Mouse (Mus musculus) embryonic facial prominence, embryonic 12.5 days (tissue): ENCODE results near the gene Pdlim7. TPM values are rescaled to one million over a fixed set of nuclear protein-coding genes. Genes with fewer than 3 reads are reported as not detected.

Experiments used
- ATAC-seq: fragments of 200-750 bp; cut with Nextera tagmentation; 2 replicates; pipeline ENCODE4 v1.8.0; 2017; ENCODE audit not compliant: insufficient number of reproducible peaks, insufficient read depth, low FRiP score, low TSS enrichment
- H3K27ac ChIP-seq: fragments of 300-500 bp; sonication (generic); 2 replicates; pipeline ENCODE4 v1.5.1; 2016; ENCODE audit warnings: mild to moderate bottlenecking
- H3K27me3 ChIP-seq: fragments of 300-500 bp; sonication (generic); 2 replicates; pipeline ENCODE4 v1.6.1; 2016; ENCODE audit warnings: mild to moderate bottlenecking, moderate library complexity
- H3K36me3 ChIP-seq: fragments of 300-500 bp; sonication (generic); 2 replicates; pipeline ENCODE4 v1.6.1; 2016; ENCODE audit warnings: mild to moderate bottlenecking
- H3K4me1 ChIP-seq: fragments of 300-500 bp; sonication (generic); 2 replicates; pipeline ENCODE4 v1.6.1; 2016
- H3K4me2 ChIP-seq: fragments of 300-500 bp; sonication (generic); replicated peaks from 2 replicates; pipeline ENCODE4 v1.6.1; 2016; ENCODE audit warnings: mild to moderate bottlenecking, moderate library complexity
- H3K4me3 ChIP-seq: fragments of 300-500 bp; sonication (generic); 2 replicates; pipeline ENCODE4 v1.5.1; 2016; ENCODE audit warnings: mild to moderate bottlenecking
- H3K9ac ChIP-seq: fragments of 300-500 bp; sonication (generic); 2 replicates; pipeline ENCODE4 v1.6.1; 2016; ENCODE audit warnings: mild to moderate bottlenecking, moderate library complexity
- H3K9me3 ChIP-seq: fragments of 300-500 bp; sonication (generic); 2 replicates; pipeline ENCODE4 v1.6.1; 2016; ENCODE audit warnings: mild to moderate bottlenecking, moderate library complexity
- WGBS: fragments of 180-500 bp; shearing (Covaris S2); methylation state at CpG from one replicate; pipeline ENCODE4 v1.1.7; 2016; 5-methylcytosine and 5-hydroxymethylcytosine counted together
- polyA plus RNA-seq: library from polyadenylated mRNA; unstranded; fragments of >200 nt; fragmentation: Nextera tagmentation; extraction: Ambion mirVana; gene quantifications from 2 replicates; pipeline ENCODE4 v1.2.1, GENCODE M21; 2016

Gene Pdlim7
- polyA plus RNA-seq, 1 experiment from 2014 or later = 172 TPM

DNA sequence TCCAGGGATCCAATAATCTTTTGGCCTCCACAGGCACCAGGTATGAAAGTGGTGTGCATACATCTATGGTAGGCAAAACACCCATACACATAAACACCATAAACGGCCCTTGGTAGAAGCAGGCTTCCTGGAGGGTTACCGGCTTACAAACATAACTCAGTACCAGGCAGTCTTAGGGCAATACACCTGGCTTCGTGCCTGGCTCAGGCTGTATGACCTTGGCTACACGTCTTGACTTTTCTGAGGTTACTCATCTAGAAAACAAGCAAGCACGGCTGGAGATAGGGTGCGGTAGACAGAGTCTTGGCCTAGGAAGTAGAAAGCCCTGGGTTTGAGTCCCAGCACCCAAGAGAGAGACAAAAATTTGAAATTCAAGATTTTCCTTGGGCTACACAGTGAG lies 16.8 kb downstream of the Pdlim7 start:
- no peaks in the 10 kb centered on the region for H3K9me3 ChIP-seq
- H3K36me3 ChIP-seq = peaks cover 40% of the 10 kb centered on the region
- WGBS = 84% methylated on average over 6 of the region's 6 CpGs
- H3K4me1 ChIP-seq = peaks cover 20% of the 10 kb centered on the region
- H3K27ac ChIP-seq = no peak overlapping the region
- no peaks in the 10 kb centered on the region for H3K27me3 ChIP-seq
- ATAC-seq = no peak
- H3K9ac ChIP-seq = no peak overlapping the region
- H3K4me3 ChIP-seq = no peak overlapping the region
- no peak overlapping the region for H3K4me2 ChIP-seq

DNA sequence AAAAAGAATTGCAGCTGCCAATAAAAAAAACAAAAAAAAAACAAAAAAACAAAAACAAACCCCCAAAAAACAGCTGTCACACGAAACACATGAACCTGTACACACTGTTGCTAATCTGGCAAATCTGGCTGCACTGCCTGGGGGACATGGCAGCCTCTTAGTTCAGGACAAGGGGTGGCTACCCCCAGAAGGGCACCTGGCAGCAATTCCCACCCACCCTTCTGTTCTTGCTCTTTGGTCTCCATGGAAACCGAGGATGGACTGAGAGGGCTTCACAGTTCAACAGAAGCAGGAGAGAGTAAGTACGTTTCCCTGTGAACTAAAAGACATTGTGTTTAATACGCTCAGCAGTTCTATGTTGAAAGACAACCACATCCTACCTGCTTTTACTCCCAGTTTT lies 17.8 kb downstream of the Pdlim7 start:
- H3K4me2 ChIP-seq = no peak overlapping the region

DNA sequence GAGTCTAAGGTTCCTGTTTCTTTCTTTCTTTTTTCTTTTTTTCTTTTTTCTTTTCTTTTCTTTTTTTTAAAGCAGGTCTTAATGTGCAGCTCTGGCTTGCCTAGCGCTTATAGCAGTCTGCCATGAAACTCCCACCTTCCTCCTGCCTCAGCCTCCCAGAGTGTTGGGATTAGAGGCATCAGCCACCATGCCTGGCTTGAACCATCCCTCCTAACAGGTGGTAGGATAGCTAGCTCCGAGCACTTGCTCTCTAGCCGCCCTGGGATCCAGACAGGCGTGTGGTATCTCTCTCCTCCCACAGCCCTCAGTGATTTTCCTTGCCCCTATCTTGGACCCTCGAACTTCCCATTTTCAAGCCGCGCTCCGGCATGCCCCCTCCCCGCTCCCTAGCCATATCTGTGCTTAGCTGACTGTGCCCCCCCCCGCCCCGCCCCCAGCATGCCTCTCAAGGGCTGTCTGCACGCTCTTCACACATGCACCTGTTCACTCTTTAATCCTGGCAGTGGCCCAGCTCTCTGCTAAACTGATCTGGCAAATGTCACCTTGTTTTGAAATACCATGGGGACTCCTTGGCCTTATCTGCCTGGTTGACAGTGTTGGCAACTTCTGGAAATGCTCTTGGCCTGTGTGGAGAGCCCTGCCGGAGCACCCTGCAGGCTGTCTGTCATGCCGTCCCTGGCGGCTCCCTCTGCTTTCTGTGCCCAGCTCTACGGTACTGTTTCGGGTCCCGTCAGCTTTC lies 18.4 kb downstream of the Pdlim7 start:
- H3K9me3 ChIP-seq = no peaks in the 10 kb centered on the region
- peaks cover 26% of the 10 kb centered on the region for H3K36me3 ChIP-seq
- H3K9ac ChIP-seq = no peak overlapping the region
- H3K27ac ChIP-seq = no peak overlapping the region
- no peak for ATAC-seq
- 30% methylated on average over 18 of the region's 18 CpGs for WGBS
- H3K27me3 ChIP-seq = no peaks in the 10 kb centered on the region
- no peak overlapping the region for H3K4me2 ChIP-seq
- H3K4me1 ChIP-seq = peaks cover 20% of the 10 kb centered on the region
- no peak overlapping the region for H3K4me3 ChIP-seq

More for the DNA sequence above, 17.8 kb downstream of the Pdlim7 start:
- H3K27me3 ChIP-seq = no peaks in the 10 kb centered on the region
- H3K36me3 ChIP-seq = peaks cover 32% of the 10 kb centered on the region
- ATAC-seq = no peak
- H3K9ac ChIP-seq = no peak overlapping the region
- peaks cover 20% of the 10 kb centered on the region for H3K4me1 ChIP-seq
- no peak overlapping the region for H3K4me3 ChIP-seq
- 33% methylated on average over 4 of the region's 4 CpGs for WGBS
- H3K27ac ChIP-seq = no peak overlapping the region
- H3K9me3 ChIP-seq = no peaks in the 10 kb centered on the region

- Histone ChIP-seq H3K4me2 (no peak overlapping the region), H3K4me1 (peaks cover 20% of the 10 kb centered on the region), H3K27me3 (no peaks in the 10 kb centered on the region), H3K27ac (no peak overlapping the region), H3K36me3 (peaks cover 22% of the 10 kb centered on the region), H3K9ac (0 out of 2 replicates have a peak overlapping the region, but pooled peaks have one; percentile 15), H3K9me3 (no peaks in the 10 kb centered on the region), H3K4me3 (no peak overlapping the region)
- no peak for ATAC-seq
- 30% methylated on average over 2 of the region's 2 CpGs for WGBS
These were observed 19.2 kb downstream of the Pdlim7 start for GRCm38 (mm10) chr13:55494257-55494656.

DNA sequence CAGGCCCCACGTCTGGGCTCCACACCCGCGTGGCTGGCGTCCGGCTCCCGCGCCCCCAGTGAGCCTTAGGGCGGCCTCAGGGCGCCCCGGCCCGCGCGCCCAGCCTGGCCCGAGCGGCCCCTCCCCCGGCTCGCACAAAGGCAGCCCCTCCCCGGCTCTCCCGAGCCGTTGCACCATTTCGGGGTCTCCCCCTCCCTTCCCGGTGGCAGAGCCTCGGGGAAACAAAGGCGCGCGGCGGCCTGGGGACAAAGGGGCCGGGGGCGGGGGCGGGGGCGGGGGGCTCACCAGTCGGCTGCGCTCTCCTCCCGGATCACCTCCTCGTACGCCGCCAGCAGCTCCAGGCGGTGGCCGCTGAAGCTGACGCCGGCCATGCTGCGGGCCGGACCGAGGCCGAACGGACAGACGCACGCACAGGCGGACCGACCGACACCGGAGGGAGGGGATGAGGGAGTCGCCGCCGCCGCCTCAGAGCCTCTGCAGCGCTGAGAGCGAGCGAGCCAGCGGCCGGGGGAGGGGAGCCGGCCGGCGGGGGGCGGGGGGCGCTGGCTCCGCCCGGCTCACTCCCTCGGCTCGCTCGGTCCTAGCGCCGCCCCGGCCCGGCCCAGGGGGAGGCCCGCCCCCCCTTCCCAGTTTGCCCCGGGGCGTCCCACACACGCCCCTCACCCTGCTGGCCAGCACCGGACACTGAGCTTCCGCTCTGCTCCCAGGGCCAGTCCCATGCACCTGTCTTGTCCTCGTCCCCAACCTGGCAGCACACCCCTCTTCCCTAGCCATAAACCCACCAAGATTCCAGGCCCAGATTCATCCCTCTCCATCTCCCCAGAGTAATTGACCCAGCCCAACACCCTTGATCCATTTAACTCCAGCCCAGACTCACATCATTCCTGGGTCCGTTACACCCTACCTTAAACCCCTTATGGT lies 25.6 kb downstream of the Pdlim7 start, which contains the start of gene Dbn1:
Dbn1 (minus strand) TSS at position 534 of the 921 bp plus-strand sequence.
- no peaks in the 10 kb centered on the region for H3K27me3 ChIP-seq
- WGBS = 1% methylated on average over 33 of the region's 83 CpGs
- H3K4me1 ChIP-seq = peaks cover 42% of the 10 kb centered on the region
- peak; percentile 68 for ATAC-seq
- H3K9ac ChIP-seq = peak within 1 kb of the TSS; percentile 98
- H3K36me3 ChIP-seq = peaks cover 13% of the 10 kb centered on the region
- H3K9me3 ChIP-seq = no peaks in the 10 kb centered on the region
- peak within 1 kb of the TSS; percentile 96 for H3K27ac ChIP-seq
- H3K4me3 ChIP-seq = peak within 1 kb of the TSS; percentile 85
- H3K4me2 ChIP-seq = peak within 1 kb of the TSS; percentile 95

DNA sequence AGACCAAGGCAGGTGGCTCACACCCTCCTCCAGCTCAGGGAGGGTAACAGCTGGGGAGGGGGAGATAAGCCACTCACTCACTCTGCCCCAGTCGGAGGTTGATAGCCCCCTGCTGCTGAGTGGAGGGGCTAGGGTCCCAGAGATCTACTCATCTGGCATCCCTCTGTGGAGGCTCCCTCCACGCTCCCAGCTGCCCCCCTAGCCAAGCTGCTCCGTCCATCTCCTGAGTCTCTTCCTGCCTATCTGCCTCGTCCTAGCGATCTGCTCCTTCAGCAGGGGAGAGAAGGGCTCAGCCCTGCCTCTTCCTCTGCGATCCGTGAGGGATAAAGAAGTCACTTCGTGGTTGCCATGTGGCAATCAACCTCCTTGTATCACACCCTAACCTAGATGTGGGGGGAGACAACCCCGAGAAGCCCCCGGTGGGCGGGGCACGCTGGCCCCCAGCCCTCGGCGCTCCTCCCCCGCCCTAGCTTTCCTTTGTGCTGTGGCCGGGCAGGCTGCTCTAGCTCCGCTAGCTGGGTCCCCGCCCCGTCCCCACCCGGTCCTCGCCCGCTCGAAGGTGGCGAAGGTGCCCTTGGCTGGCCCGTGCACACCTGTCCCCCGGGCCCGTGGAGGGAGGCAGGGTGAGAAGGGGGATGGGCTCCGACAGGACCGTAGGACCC lies 26.4 kb downstream of the Pdlim7 start:
- Histone ChIP-seq H3K9ac (peak overlapping the region; percentile 98), H3K27ac (peak overlapping the region; percentile 96), H3K9me3 (no peaks in the 10 kb centered on the region), H3K36me3 (peaks cover 21% of the 10 kb centered on the region), H3K27me3 (no peaks in the 10 kb centered on the region), H3K4me3 (peak overlapping the region; percentile 85), H3K4me2 (peak overlapping the region; percentile 95), H3K4me1 (peaks cover 43% of the 10 kb centered on the region)
- peak; percentile 28; the same call in 1 of the 2 replicates for ATAC-seq
- WGBS = under 1% methylated on average over 26 of the region's 29 CpGs

DNA sequence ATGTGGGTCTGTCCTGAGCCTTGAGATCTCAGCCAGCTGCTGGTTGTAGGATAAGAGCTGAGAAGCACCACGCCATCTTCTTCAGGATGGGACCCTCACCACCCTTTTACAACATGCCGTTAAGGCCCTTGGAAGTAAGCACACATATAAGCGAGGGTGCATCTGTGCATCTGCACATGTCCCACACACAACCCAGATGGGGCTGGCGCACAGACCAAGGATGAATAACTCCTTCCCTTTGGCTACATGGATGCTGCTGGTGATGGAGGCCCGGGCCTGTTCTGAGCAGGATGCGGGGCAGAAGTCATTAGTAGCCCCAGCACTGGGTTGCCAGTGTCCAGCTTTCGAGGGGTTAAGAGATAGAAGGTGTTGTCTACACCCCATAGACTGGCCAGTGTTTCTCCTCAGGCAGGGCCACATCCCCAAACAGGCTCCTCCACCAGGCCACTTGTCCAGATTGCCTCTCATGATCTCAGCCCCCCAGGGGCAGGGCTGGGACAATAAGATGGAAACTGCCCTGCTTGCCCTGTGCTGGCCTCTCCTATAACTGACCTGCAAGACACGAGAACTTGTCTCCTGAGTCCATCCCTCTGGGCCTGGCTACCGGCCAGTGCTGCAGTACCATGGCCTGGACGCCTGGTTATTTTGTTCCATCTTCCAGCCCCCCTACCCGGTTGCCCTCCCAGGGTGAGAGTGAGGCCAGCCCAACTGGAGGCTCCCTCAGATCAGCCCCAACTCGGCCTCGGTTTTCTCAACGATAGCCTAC lies 27.3 kb downstream of the Pdlim7 start:
- ATAC-seq = no peak
- Histone ChIP-seq H3K9ac (peak overlapping the region; percentile 98), H3K4me3 (peak overlapping the region; percentile 85), H3K9me3 (no peaks in the 10 kb centered on the region), H3K4me1 (peaks cover 43% of the 10 kb centered on the region), H3K27me3 (no peaks in the 10 kb centered on the region), H3K27ac (peak overlapping the region; percentile 96), H3K4me2 (peak overlapping the region; percentile 95), H3K36me3 (peaks cover 30% of the 10 kb centered on the region)
- whole genome bisulfite sequencing = 37% methylated on average over 14 of the region's 14 CpGs

DNA sequence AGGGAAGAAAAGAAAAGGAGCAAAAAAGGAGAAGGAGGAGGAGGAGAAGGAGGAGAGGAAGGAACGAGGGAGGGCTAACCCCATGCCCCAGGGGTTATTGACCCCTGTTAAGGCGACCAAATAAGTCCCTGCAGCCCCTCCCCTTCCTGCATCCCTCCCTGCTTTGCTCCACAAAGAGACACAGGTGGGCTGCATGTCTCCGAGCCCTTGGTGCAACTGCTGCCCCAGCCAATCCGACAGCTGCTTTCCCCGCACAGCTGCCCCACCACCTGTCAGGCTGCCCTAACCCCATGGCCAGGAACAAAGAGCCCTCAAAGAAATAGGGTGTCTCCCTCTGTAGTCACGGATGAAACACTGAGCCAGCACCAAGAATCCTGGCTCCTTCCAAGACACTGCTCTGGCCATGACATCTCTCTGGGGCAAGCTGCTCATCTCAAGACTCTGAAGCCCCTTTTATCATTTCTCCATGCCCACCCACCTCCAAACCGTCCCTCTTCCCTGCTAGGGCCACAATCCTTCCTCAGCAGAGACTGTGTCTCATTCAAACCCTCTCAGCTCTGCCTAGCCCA lies 28.9 kb downstream of the Pdlim7 start:
- Histone ChIP-seq H3K4me2 (peak overlapping the region; percentile 95), H3K36me3 (peaks cover 46% of the 10 kb centered on the region), H3K9me3 (no peaks in the 10 kb centered on the region), H3K27ac (peak overlapping the region; percentile 63), H3K27me3 (no peaks in the 10 kb centered on the region), H3K9ac (peak overlapping the region; percentile 98), H3K4me3 (peak overlapping the region; percentile 85), H3K4me1 (peaks cover 43% of the 10 kb centered on the region)
- 16% methylated on average over 7 of the region's 7 CpGs for WGBS
- no peak for ATAC-seq

DNA sequence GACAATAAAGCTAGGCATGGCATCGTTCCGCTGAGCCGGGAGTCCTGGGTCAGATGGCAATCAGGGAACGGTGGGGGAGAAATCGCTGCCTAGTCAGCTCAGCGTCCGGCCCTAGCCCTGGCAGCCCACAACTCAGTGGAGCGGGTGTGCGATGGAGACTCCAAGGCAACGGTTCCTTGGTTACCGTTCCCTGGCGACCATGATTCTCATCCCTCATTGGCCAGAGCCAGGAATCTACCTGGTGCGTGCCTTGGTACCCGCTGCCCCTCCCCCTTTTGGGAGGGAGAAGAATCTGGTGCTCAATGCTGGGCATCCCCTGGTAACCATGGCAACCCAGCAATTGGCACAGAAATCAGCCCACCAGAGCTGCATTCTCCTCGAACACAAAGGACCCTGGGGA lies 29.9 kb downstream of the Pdlim7 start:
- Histone ChIP-seq H3K4me1 (peaks cover 43% of the 10 kb centered on the region), H3K4me2 (peak overlapping the region; percentile 95), H3K36me3 (peaks cover 56% of the 10 kb centered on the region), H3K9ac (0 out of 2 replicates have a peak overlapping the region, but pooled peaks have one; percentile 98), H3K9me3 (no peaks in the 10 kb centered on the region), H3K27ac (no peak overlapping the region), H3K4me3 (0 out of 2 replicates have a peak overlapping the region, but pooled peaks have one; percentile 3), H3K27me3 (no peaks in the 10 kb centered on the region)
- ATAC-seq = no peak
- 36% methylated on average over 15 of the region's 15 CpGs for WGBS

DNA sequence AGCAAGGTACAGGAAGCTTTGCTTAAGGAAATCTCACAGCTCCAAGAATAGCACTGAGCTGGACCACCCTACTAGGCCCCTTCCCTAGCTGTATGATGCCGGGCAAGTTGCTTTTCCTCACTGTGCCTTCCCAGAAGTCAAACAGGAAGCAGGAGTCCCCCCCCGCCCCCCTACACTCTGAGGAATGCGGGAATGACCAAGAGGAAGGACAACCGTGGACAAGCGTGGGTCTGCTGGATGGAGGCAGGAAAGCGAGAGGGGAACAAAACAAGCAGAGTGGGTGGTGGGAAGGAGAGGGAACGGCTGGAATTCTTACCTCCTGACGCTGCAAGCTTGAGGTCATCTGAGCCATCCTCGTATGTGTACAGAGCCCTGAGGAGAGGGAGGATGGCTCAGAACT lies 30.4 kb downstream of the Pdlim7 start:
- no peak overlapping the region for H3K27ac ChIP-seq
- WGBS = 38% methylated on average over 9 of the region's 9 CpGs
- H3K27me3 ChIP-seq = no peaks in the 10 kb centered on the region
- peaks cover 39% of the 10 kb centered on the region for H3K4me1 ChIP-seq
- no peak overlapping the region for H3K4me3 ChIP-seq
- H3K36me3 ChIP-seq = peaks cover 56% of the 10 kb centered on the region
- no peak for ATAC-seq
- no peaks in the 10 kb centered on the region for H3K9me3 ChIP-seq
- H3K9ac ChIP-seq = no peak overlapping the region
- peak overlapping the region; percentile 95 for H3K4me2 ChIP-seq
